In the genomic region with DNA sequence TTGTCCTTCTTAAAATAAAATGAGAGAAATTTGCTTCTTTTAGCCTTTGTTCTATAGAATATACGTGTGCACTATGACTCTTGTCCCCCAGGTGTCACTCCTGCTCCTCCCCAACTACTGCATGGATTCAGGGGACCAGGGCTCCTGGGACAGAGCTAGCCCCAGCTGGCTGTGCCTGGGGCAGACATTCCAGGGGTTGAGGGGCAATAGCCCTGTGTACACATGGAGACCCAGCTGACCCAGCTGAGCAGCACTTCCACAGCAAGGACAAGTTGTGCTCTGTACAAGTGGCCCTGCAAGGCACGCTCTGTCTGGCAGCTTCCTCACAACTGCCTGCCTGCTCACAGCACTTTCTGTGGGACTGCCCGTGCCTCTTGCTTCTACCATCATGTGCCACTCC, we compare ENCODE assay signal across 8 mouse cellular contexts. TPM values are rescaled to one million over a fixed set of nuclear protein-coding genes. Genes with fewer than 3 reads are reported as not detected.
DNase-seq lines count a peak whose midpoint lies in the region; ATAC-seq lines count a peak whose summit lies in the region.

No protein-coding gene starts in this region.

- no peak overlapping the region for H3K4me3 ChIP-seq in hindbrain, embryonic 10.5 days
- H3K4me3 ChIP-seq in hindbrain, embryonic 14.5 days (replicated peaks; ENCODE audit: low read length), result no peak overlapping the region

- H3K36me3 ChIP-seq in hindbrain, embryonic 10.5 days, result peaks cover 53% of the 10 kb centered on the region
- peaks cover 43% of the 10 kb centered on the region for H3K36me3 ChIP-seq in hindbrain, embryonic 14.5 days (replicated peaks; ENCODE audit: control insufficient read depth, insufficient read depth)

- H3K27ac ChIP-seq in hindbrain, embryonic 10.5 days, result no peak overlapping the region
- no peak overlapping the region for H3K27ac ChIP-seq in hindbrain, embryonic 14.5 days

- H3K27me3 ChIP-seq in hindbrain, embryonic 10.5 days (ENCODE audit: insufficient read depth, poor library complexity, severe bottlenecking), result no peaks in the 10 kb centered on the region
- no peaks in the 10 kb centered on the region for H3K27me3 ChIP-seq in hindbrain, embryonic 14.5 days (ENCODE audit: control insufficient read depth, insufficient read depth, low read length)

- no peak for ATAC-seq in hindbrain, embryonic 14.5 days (ENCODE audit: low FRiP score)

- peak; percentile 26 for DNase-seq in hindbrain, embryonic 10.5 days (ENCODE audit: low spot score)
- no peak for DNase-seq in hindbrain, embryonic 14.5 days (ENCODE audit: low spot score)
- DNase-seq in MN1 (ENCODE audit: low spot score), result peak; percentile 44
- peak; percentile 40 for DNase-seq in heart, postnatal 4 days
- DNase-seq in lung, postnatal 25 days (ENCODE audit: low spot score), result peak; percentile 79
- DNase-seq in right cerebral cortex, postnatal 10 days (ENCODE audit: low spot score in 2 of 2), result no peak
- no peak for DNase-seq in left cerebral cortex, adult 18-20 months (ENCODE audit: low spot score in 2 of 2)
- DNase-seq in frontal cortex, postnatal 14 days (ENCODE audit: low spot score in 2 of 2), result no peak

- no peak overlapping the region for H3K4me2 ChIP-seq in hindbrain, embryonic 14.5 days (replicated peaks)

- H3K4me1 ChIP-seq in hindbrain, embryonic 10.5 days (replicated peaks), result no peaks in the 10 kb centered on the region
- H3K4me1 ChIP-seq in hindbrain, embryonic 14.5 days (replicated peaks; ENCODE audit: control insufficient read depth, insufficient read depth, low read length), result no peaks in the 10 kb centered on the region

- no peak overlapping the region for H3K9ac ChIP-seq in hindbrain, embryonic 14.5 days

- no peaks in the 10 kb centered on the region for H3K9me3 ChIP-seq in hindbrain, embryonic 10.5 days
- no peaks in the 10 kb centered on the region for H3K9me3 ChIP-seq in hindbrain, embryonic 14.5 days (ENCODE audit: control insufficient read depth, low read length)

- WGBS in hindbrain, embryonic 10.5 days, result 76% methylated on average over 3 of the region's 3 CpGs
- 72% methylated on average over 3 of the region's 3 CpGs for WGBS in hindbrain, embryonic 14.5 days

RNA-seq across cellular contexts. Expression of a gene that starts 6.0 kb away (rescaled TPM):
- 16.4 and 19.4 TPM in 2 replicates for polyA plus RNA-seq in hindbrain, embryonic 10.5 days (2016; fragmentation: Nextera tagmentation; extraction: Ambion mirVana)
- 16.8 and 18.7 TPM in 2 replicates for polyA plus RNA-seq in hindbrain, embryonic 14.5 days (2014; fragmentation: Nextera tagmentation; extraction: Ambion mirVana)
- total RNA-seq in heart, postnatal 4 days (2021), result 10 to 100 TPM; 38.5 to 40.5 TPM
- total RNA-seq in left cerebral cortex, adult 18-20 months (2021), result 100 to 1,000 TPM; 226 to 245 TPM

RNA-seq across cellular contexts. Expression of a gene that starts 50.9 kb away (rescaled TPM):
- 166 and 178 TPM in 2 replicates for polyA plus RNA-seq in hindbrain, embryonic 10.5 days (2016; fragmentation: Nextera tagmentation; extraction: Ambion mirVana)
- 117 and 135 TPM in 2 replicates for polyA plus RNA-seq in hindbrain, embryonic 14.5 days (2014; fragmentation: Nextera tagmentation; extraction: Ambion mirVana)
- total RNA-seq in heart, postnatal 4 days (2021), result 10 to 100 TPM; 82.7 to 88.8 TPM
- total RNA-seq in left cerebral cortex, adult 18-20 months (2021), result 100 to 1,000 TPM; 224 to 240 TPM

RNA-seq across cellular contexts. Expression of a gene that starts 51.4 kb away (rescaled TPM):
- 37.9 and 40.8 TPM in 2 replicates for polyA plus RNA-seq in hindbrain, embryonic 10.5 days (2016; fragmentation: Nextera tagmentation; extraction: Ambion mirVana)
- 58.9 and 62.7 TPM in 2 replicates for polyA plus RNA-seq in hindbrain, embryonic 14.5 days (2014; fragmentation: Nextera tagmentation; extraction: Ambion mirVana)
- 10 to 100 TPM; 78.6 to 88.9 TPM for total RNA-seq in heart, postnatal 4 days (2021)
- 100 to 1,000 TPM; 163 to 181 TPM for total RNA-seq in left cerebral cortex, adult 18-20 months (2021)

Comparison
In these comparisons a context has a peak if more than half of its experiments do, and no peak if none do; other contexts are left out.
1. DNase-seq: peak in hindbrain, embryonic 10.5 days (single experiment), MN1 (single experiment), heart, postnatal 4 days (single experiment) and lung, postnatal 25 days (single experiment); none in hindbrain, embryonic 14.5 days (single experiment), right cerebral cortex, postnatal 10 days (0 of 2), left cerebral cortex, adult 18-20 months (0 of 2) and frontal cortex, postnatal 14 days (0 of 2).
2. RNA of a gene that starts 6.0 kb away (total RNA-seq): 226 to 245 TPM in left cerebral cortex, adult 18-20 months; 38.5 to 40.5 TPM in heart, postnatal 4 days; every median in the first group is over 4 times any median in the second.